Comparison of ENCODE assay signal across 14 mouse cellular contexts in the genomic region with DNA sequence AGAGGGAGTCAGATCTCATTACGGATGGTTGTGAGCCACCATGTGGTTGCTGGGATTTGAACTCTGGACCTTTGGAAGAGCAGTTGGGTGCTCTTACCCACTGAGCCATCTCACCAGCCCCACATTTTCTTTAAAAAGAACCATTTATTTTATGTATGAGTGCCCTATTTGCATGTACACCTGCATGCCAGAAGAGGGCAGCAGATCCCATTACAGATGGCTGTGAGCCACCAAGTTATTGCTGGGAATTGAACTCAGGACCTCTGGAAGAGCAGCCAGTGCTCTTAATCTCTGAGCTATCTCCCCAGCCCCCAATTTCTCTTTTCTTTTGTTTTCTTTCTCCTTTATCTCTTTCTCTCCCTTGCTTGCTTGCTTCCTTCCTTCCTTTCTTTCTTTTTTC. TPM values are rescaled to one million over a fixed set of nuclear protein-coding genes. Genes with fewer than 3 reads are reported as not detected.
DNase-seq lines count a peak whose midpoint lies in the region; ATAC-seq and TF ChIP-seq lines count a peak whose summit lies in the region.
"Not testable (repeated sequence)": the region's sequence is repeated elsewhere in the genome, so short reads cannot be mapped to it uniquely, and the experiment has no call there.
"Had no signal": no experiment of that assay in that cellular context is flagged by ENCODE, and none has a peak within 500 bp of the region (broad histone marks: within the 10 kb centered on the region; RNA-seq: fewer than 3 reads in every experiment).

No protein-coding gene starts in this region.

- not testable (repeated sequence) for H3K9ac ChIP-seq in hindbrain, postnatal 0 days (replicated peaks; ENCODE audit: low read length); lung, postnatal 0 days (replicated peaks; ENCODE audit: low read depth)

- peak; percentile 49 for TF ChIP-seq CTCF in hindbrain, postnatal 0 days (IDR thresholded peaks at IDR 0.05; ENCODE audit: low read depth)
- peak; percentile 55 for TF ChIP-seq CTCF in left cerebral cortex, adult 2 months (IDR thresholded peaks at IDR 0.05)
- peak; percentile 57 for TF ChIP-seq CTCF in lung, postnatal 0 days (IDR thresholded peaks at IDR 0.05)

- H3K4me1 ChIP-seq in hindbrain, postnatal 0 days (ENCODE audit: insufficient read depth, low read length); lung, postnatal 0 days (ENCODE audit: insufficient read depth, low read depth, low read length): not testable (repeated sequence)

- not testable (repeated sequence) for H3K9me3 ChIP-seq in hindbrain, postnatal 0 days (ENCODE audit: low read length); lung, postnatal 0 days (ENCODE audit: low read length)

- not testable (repeated sequence) for TF ChIP-seq EP300 in lung, postnatal 0 days (IDR thresholded peaks at IDR 0.05)

- not testable (repeated sequence) for H3K27me3 ChIP-seq in hindbrain, postnatal 0 days (ENCODE audit: insufficient read depth, low read length); lung, postnatal 0 days (replicated peaks; ENCODE audit: insufficient read depth, low read length); splenic B cell, adult 2 months (ENCODE audit: control insufficient read depth, insufficient read depth, low read length, poor library complexity, severe bottlenecking)

- not testable (repeated sequence) for H3K36me3 ChIP-seq in hindbrain, postnatal 0 days (ENCODE audit: insufficient read depth, low read length); lung, postnatal 0 days (ENCODE audit: insufficient read depth, low read length); splenic B cell, adult 2 months (ENCODE audit: control insufficient read depth, insufficient read depth, low read length, poor library complexity, severe bottlenecking)

- not testable (repeated sequence) for H3K4me3 ChIP-seq in hindbrain, postnatal 0 days (ENCODE audit: low read length); left cerebral cortex, adult 2 months; lung, postnatal 0 days (ENCODE audit: low read depth, low read length)

- not testable (repeated sequence) for H3K4me2 ChIP-seq in hindbrain, postnatal 0 days (ENCODE audit: low read depth, low read length); lung, postnatal 0 days (replicated peaks; ENCODE audit: low read depth, low read length)

- DNase-seq in 3T3-L1 (ENCODE audit: low read depth, low spot score), result peak; percentile 24
- peak; percentile 44 for DNase-seq in adrenal gland, postnatal 14 days
- not testable (repeated sequence) for DNase-seq in hindbrain, postnatal 0 days (ENCODE audit: low spot score); left cerebral cortex, adult 2 months (ENCODE audit: extremely low spot score in 1 of 2, low spot score in 2 of 2); lung, postnatal 0 days (ENCODE audit: low spot score)
- DNase-seq in splenic B cell, adult 2 months (ENCODE audit: low read depth, low spot score), result peak; percentile 28

- no CpG with 5 or more reads among the region's 1 CpGs for WGBS in hindbrain, postnatal 0 days
- no CpG with 5 or more reads among the region's 1 CpGs for WGBS in lung, postnatal 0 days

- ATAC-seq in CD4-positive, CD25-positive, alpha-beta regulatory T cell, adult 4 months, result peak; percentile 23
- not testable (repeated sequence) for ATAC-seq in hindbrain, postnatal 0 days; lung, postnatal 0 days

- H3K27ac ChIP-seq in hindbrain, postnatal 0 days; left cerebral cortex, adult 2 months; lung, postnatal 0 days (ENCODE audit: low read length): not testable (repeated sequence)

- intact Hi-C loops in left cerebral cortex, adult 2 months (cut with DNase I), result loop anchor here (2.0 kb wide), 1 partner anchor 66 kb away; no protein-coding TSS in a partner anchor

RNA-seq across cellular contexts. Expression of gene Ccdc114, which starts 19.4 kb away (rescaled TPM):
- 1 to 10 TPM; 2.9 to 3.7 TPM for polyA plus RNA-seq in CD4-positive, CD25-positive, alpha-beta regulatory T cell, adult 4 months (2017; shearing (Covaris generic))
- 9.7 and 11.0 TPM in 2 replicates for total RNA-seq in adrenal gland, postnatal 14 days (2021)
- 6.8 and 7.5 TPM in 2 replicates for total RNA-seq in hindbrain, postnatal 0 days (2014; rRNA removed)
- polyA plus RNA-seq in hindbrain, postnatal 0 days (2015; fragmentation: Nextera tagmentation; extraction: Ambion mirVana), result 7.8 and 10.6 TPM in 2 replicates
- 1 to 10 TPM; 2.3 TPM for total RNA-seq in left cerebral cortex, adult 2 months (2021)
- 8.9 and 11.2 TPM in 2 replicates for polyA plus RNA-seq in lung, postnatal 0 days (2015; fragmentation: Nextera tagmentation; extraction: Ambion mirVana)

RNA-seq across cellular contexts. Expression of gene Emp3, which starts 22.1 kb away (rescaled TPM):
- polyA plus RNA-seq in CD4-positive, CD25-positive, alpha-beta regulatory T cell, adult 4 months (2017; shearing (Covaris generic)), result 100 to 1,000 TPM; 575 to 614 TPM
- 212 TPM in 2 replicates for total RNA-seq in adrenal gland, postnatal 14 days (2021)
- total RNA-seq in hindbrain, postnatal 0 days (2014; rRNA removed), result 4.9 and 15.3 TPM in 2 replicates
- 33.4 and 45.2 TPM in 2 replicates for polyA plus RNA-seq in hindbrain, postnatal 0 days (2015; fragmentation: Nextera tagmentation; extraction: Ambion mirVana)
- total RNA-seq in left cerebral cortex, adult 2 months (2021), result 1 to 10 TPM; 3.1 to 8.7 TPM
- 233 and 255 TPM in 2 replicates for polyA plus RNA-seq in lung, postnatal 0 days (2015; fragmentation: Nextera tagmentation; extraction: Ambion mirVana)

RNA-seq across cellular contexts. Expression of gene Tmem143, which starts 46.5 kb away (rescaled TPM):
- 1 to 10 TPM; 5.9 to 8.9 TPM for polyA plus RNA-seq in CD4-positive, CD25-positive, alpha-beta regulatory T cell, adult 4 months (2017; shearing (Covaris generic))
- total RNA-seq in adrenal gland, postnatal 14 days (2021), result 80.0 and 80.8 TPM in 2 replicates
- total RNA-seq in hindbrain, postnatal 0 days (2014; rRNA removed), result 39.2 and 48.8 TPM in 2 replicates
- polyA plus RNA-seq in hindbrain, postnatal 0 days (2015; fragmentation: Nextera tagmentation; extraction: Ambion mirVana), result 4.6 and 6.8 TPM in 2 replicates
- 10 to 100 TPM; 21.8 to 22.3 TPM for total RNA-seq in left cerebral cortex, adult 2 months (2021)
- polyA plus RNA-seq in lung, postnatal 0 days (2015; fragmentation: Nextera tagmentation; extraction: Ambion mirVana), result 3.9 and 4.1 TPM in 2 replicates

RNA-seq across cellular contexts. Expression of gene Syngr4, which starts 46.8 kb away (rescaled TPM):
- polyA plus RNA-seq in CD4-positive, CD25-positive, alpha-beta regulatory T cell, adult 4 months (2017; shearing (Covaris generic)), result not detected
- 0.59 TPM in 1 of 2 replicates, not detected in the other for total RNA-seq in adrenal gland, postnatal 14 days (2021)
- not detected in 2 replicates for total RNA-seq in hindbrain, postnatal 0 days (2014; rRNA removed)
- 0.19 and 0.51 TPM in 2 replicates for polyA plus RNA-seq in hindbrain, postnatal 0 days (2015; fragmentation: Nextera tagmentation; extraction: Ambion mirVana)
- total RNA-seq in left cerebral cortex, adult 2 months (2021), result not detected
- 0.14 and 0.23 TPM in 2 replicates for polyA plus RNA-seq in lung, postnatal 0 days (2015; fragmentation: Nextera tagmentation; extraction: Ambion mirVana)
- total RNA-seq: ES-E14; gastrocnemius, postnatal 36 days; heart, adult 8-10 months; heart, postnatal 36 days; layer of hippocampus, postnatal 36 days; neutrophil, adult 5-6 weeks had no signal
- polyA plus RNA-seq: activated CD4-positive, CD25-positive, alpha-beta regulatory T cell, adult 4 months had no signal

Comparison
In these comparisons a context has a peak if more than half of its experiments do, and no peak if none do; other contexts are left out.
1. RNA of gene Emp3, which starts 22.1 kb away (total RNA-seq): 212 TPM in adrenal gland, postnatal 14 days; 4.9 to 15.3 TPM in hindbrain, postnatal 0 days and 3.1 to 8.7 TPM in left cerebral cortex, adult 2 months; every median in the first group is over 10 times any median in the second.
2. Peak in every context shown above with its lines, with median percentiles within 50 percentile points of each other: CTCF ChIP-seq.